Mouse (Mus musculus) lung, postnatal 0 days (tissue): ENCODE measurements around the gene Arap1.

Source experiments
- CTCF ChIP-seq: IDR thresholded peaks from 2 replicates; pipeline ENCODE4 v1.5.1; 2016; ENCODE audit warnings: antibody characterized with exemption, mild to moderate bottlenecking
- EP300 ChIP-seq: IDR thresholded peaks from 2 replicates; pipeline ENCODE4 v1.6.1; 2016; ENCODE audit warnings: antibody characterized with exemption, mild to moderate bottlenecking, control low read depth

DNA sequence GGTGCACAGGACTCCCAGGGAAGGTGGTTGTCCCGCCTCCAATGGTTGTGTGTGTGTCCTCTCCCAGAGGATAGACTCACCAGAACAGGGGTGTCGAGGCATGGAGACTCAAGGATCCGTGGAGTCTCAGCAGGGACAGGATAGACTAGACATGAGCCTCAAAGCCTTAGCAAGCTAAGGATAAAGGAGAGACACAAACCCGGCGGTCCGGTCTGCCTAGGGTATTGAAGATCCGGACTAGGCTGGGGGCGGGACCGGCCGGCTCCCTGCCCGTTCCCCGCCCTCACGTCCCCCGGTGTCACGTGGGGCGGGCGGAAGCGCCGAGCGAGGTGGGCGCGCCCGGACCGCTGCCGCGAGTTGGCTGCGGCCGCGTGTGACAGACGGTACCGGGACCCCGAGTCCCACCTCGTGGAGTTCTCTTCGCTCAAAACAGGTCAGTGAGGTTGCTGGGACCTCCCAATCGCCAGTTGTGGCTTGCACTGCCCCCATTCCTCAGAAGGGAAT, at the start of gene Arap1:
- TF ChIP-seq CTCF (no peak), EP300 (no peak)
